Comparison of ENCODE assay signal across 9 mouse cellular contexts in genomic region chr13:32055321-32055720, GRCm38 (mm10).
DNase-seq lines count a peak whose midpoint lies in the region; ATAC-seq lines count a peak whose summit lies in the region.
"Had no signal": no experiment of that assay in that cellular context is flagged by ENCODE, and none has a peak within 500 bp of the region (broad histone marks: within the 10 kb centered on the region; RNA-seq: fewer than 3 reads in every experiment).

No protein-coding gene starts in this region.

- peak; percentile 9 for DNase-seq in layer of hippocampus, adult 11-12 months (ENCODE audit: low spot score)
- DNase-seq in layer of hippocampus, postnatal 25 days (ENCODE audit: extremely low spot score in 1 of 2, low spot score in 1 of 2) = no peak
- DNase-seq in embryo, embryonic 10 days (ENCODE audit: low spot score) = peak; percentile 66
- DNase-seq in forelimb bud, embryonic 11.5 days (ENCODE audit: low read depth, low spot score) = peak; percentile 80
- DNase-seq in mesoderm, embryonic 11.5 days (ENCODE audit: low read depth, low spot score) = peak; percentile 66
- DNase-seq in thymus, postnatal 14 days = no peak
- no peak for DNase-seq in urinary bladder, postnatal 25 days (ENCODE audit: low spot score)
- DNase-seq: adrenal gland, postnatal 36 days had no signal

- no peak for ATAC-seq in megakaryocyte-erythroid progenitor cell, adult 5-6 weeks (replicated peaks; ENCODE audit: low FRiP score, low TSS enrichment, poor library complexity, severe bottlenecking)

Comparison
In these comparisons a context has a peak if more than half of its experiments do, and no peak if none do; other contexts are left out.
1. DNase-seq: peak in layer of hippocampus, adult 11-12 months (single experiment), embryo, embryonic 10 days (single experiment), forelimb bud, embryonic 11.5 days (single experiment) and mesoderm, embryonic 11.5 days (single experiment); none in layer of hippocampus, postnatal 25 days (0 of 2), thymus, postnatal 14 days (single experiment) and urinary bladder, postnatal 25 days (single experiment).